Mouse (Mus musculus) cerebellum, adult 18-20 months (tissue): ENCODE measurements at regions not wholly inside any gene's neighbourhood (a gene's known extent, or its start where the extent isn't known, plus 50 kb on each side); places are given as distances from the start of the nearest gene placed in this dataset.

Experiments
- DNase-seq, 2 experiments: peaks; one replicate each; pipeline ENCODE4 v3.0.0; 2021

DNA sequence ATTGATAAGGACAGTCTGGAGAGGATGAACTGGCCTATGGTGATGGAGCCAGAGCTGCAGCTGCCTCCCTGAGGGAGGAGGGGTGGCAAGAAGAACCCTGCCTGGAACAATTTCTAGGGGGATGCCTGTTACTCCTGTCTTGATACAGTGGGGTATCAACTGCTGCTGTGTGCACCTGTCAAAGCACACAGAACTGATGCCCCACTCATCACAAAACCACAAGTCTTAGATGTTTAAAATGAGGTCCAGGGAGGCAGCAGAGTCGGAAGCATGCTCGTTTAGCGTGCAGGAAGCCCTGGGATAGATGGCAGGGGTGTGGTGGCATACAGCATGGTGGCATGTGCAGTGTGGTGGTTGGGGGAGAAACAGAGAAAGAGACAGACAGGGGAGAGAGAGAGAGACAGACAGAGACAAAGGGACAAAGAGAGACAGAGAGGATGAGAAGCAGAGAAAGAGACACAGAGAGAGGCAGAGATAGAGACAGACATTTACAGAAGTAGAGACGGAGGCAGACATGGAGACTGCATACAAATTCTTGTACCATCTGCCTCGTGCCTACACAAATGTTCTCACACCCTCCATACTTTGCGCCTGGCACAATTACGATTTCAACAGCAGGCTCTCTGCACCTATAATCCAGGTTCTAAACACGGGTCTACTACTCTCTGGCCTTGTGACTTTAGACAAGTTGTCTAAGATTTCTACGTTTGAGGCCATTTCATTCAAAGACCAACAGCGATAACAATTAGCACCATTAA, 242.6 kb downstream of the Cbln4 start:
- DNase-seq, result no peak

GRCm38 (mm10) chr2:171799351-171799750, 243.9 kb downstream of the Cbln4 start:
- DNase-seq, result no peak

DNA sequence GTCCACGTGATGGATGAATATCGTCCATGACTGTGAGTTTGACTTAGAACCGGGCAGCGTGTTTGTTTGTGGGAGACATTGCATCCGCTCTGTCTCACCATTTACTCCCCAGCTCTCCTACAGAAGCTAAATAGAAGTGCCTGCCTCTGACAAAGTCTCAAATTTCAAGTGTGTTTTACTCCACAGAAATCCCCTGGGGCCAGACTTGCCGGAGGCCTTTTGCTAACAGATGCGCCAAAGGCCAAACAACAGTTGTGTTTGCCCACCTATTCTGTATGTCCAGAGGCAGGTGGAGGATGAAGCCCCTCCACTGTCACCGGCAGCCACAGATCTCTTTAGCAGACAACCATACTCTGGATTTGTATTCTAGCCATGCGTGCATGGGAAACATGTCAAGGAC, 252.6 kb downstream of the Cbln4 start:
- DNase-seq, result no peak

DNA sequence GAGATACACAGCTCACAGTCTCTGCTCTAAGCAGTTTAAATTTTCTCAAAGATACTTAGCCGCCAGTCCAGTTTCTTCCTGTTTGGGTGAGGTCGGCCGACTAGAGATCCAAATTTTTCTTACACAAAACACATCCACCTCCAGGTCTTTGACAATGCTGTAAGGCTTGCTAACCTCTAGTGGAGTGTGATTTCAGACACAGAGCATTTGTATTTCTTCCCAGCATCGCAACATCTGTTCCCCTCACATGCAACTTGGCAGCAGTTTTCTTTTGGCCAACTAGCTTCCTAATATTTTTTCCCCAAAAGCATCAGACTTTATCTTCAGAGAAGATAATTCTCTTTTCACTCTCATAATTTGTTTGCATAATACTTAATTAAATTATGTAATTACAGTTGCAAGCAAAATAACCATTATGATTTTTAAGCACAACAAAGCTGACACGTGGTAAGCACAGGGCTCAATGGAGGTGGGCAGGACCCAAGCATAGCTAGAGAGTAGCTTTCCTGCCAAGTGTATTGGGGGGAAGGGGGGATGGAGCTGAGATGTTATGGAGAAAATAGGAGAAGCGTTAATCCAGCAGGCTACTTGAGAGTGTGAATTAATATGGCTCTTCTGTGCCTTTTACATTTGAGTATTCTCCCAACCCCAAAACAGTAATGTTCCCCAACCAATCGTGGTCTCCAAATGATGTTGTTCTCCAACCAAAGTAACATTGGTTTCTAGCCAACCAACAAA, 276.9 kb downstream of the Cbln4 start:
- DNase-seq, result no peak

GRCm38 (mm10) chr2:171765071-171765470, 278.2 kb downstream of the Cbln4 start:
- DNase-seq, result no peak

DNA sequence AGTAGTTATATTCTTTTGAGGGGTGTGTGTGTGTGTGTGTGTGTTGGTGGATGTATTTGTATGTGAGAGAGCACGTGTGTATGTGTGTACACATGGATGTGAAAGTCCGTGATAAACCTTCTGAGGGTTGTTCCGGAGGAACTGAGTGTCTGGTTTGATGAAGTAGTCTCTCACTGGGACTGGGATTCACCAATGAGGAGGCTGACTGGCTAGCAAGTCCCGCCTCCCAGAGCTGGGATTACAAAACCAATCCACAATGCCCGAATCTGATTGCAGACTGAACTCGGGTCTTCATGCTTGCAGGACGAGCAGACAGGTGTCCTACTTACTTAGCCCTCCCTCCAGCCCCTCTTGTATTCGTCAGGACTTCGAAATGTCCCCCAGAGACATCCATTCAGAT, 289.8 kb downstream of the Cbln4 start:
- no peak for DNase-seq

DNA sequence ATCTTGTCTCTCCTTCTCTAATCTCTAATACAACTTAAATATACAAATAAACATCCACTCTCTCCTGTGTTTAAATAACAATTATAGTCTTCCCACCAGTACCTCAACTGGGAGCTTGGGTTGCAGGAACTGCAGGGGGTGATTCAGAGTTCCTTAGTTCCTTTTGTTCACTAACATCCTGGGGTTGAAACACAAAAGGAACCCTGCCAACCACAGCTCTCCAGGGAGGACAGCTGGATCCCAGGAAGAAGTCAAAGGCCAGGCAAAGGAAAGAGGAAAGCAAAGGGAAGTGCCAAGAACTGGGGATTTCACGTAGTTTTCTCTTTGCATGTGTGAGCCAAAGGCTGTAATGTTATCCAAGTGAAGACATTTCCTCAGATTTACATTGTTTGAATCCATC, 296.1 kb downstream of the Cbln4 start:
- no peak for DNase-seq

GRCm38 (mm10) chr2:171743111-171743510, 300.2 kb downstream of the Cbln4 start:
- DNase-seq, result no peak

GRCm38 (mm10) chr2:171742706-171743105, 300.6 kb downstream of the Cbln4 start:
- DNase-seq, result no peak

- DNase-seq, result no peak
These were observed 305.5 kb downstream of the Cbln4 start for GRCm38 (mm10) chr2:171737761-171738160.

GRCm38 (mm10) chr2:171735061-171735490, 308.2 kb downstream of the Cbln4 start:
- no peak for DNase-seq

DNA sequence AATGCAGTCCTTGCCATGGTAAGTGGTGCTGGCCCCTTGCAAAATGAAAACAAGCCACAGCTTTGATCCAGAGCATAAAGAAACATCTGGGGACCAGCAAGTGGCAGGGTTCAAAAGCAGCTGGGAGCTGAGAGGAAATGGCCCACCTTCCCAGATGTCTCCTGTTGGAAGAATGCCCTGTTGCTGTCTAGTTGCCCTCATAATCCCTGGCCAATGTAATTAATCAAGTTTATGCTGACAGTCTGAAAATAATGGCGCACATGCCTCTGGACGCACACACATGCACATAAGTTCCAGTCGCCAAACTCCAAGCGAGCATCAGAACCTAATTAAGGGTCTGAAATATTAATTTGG, 308.7 kb downstream of the Cbln4 start:
- DNase-seq, result no peak

- no peak for DNase-seq
These were observed 309.2 kb downstream of the Cbln4 start for GRCm38 (mm10) chr2:171733965-171734633.

DNA sequence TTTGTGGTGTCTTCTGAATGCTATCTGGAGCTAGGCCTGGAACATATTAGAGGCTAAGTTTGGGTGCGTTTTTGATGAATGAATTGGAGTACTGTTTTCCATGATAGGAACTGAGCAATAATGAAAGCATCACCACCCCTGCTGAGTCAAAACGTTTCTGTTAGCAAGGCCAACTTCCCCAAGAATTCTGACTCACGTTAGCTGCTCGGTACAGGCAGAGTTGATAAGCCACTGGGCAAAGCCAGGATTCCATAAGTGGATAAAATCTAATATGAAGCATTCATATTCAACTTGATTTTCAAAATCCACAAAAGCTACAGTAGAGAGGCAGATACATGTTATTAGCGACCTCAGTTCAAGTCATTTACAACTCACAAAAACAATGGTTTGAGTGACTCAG, 324.0 kb downstream of the Cbln4 start:
- no peak for DNase-seq

GRCm38 (mm10) chr2:171718855-171719254, 324.4 kb downstream of the Cbln4 start:
- no peak for DNase-seq

GRCm38 (mm10) chr2:171712816-171713570, 330.3 kb downstream of the Cbln4 start:
- no peak for DNase-seq

DNA sequence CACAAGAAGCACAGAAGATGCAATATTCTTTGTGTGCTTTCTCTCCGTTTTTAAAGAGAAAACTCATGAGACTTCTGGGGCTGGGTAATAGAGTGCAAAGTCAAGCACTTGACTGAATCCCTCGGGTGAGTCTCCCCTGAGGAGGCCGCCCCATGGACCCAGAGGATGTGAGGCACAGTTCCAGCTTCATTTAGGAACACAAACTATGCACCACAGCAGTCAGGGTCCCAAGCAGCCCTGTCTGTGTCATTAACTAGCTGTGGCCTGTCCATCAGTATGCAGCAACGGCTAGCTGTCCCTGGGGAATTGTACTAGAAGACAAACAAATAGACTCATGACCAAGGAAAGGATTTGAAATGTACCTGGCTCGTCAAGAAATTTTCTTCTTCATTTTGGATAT, 349.7 kb downstream of the Cbln4 start:
- no peak for DNase-seq

DNA sequence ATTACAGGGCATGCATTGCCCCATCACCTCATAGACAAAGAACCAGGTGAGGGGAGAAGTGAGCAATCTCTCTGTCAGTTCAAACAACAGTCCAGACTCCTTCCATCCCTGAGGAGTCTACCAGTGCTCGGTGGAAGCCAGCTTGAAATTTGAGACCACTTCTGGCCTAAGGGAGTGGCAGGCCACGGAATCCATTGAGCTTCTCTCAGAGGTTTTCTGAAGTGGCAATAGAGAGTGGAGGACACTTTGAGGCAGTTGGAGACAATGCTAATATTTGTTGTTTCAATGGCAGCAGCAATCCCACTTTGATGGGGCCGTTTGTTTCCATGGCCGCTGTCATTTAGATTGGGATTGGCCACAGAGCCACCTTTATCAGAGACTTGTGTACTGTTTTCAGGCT, 352.5 kb downstream of the Cbln4 start:
- DNase-seq, result no peak

GRCm38 (mm10) chr2:171689102-171689501, 354.2 kb downstream of the Cbln4 start:
- no peak for DNase-seq

GRCm38 (mm10) chr2:171677998-171678397, 365.3 kb downstream of the Cbln4 start:
- no peak for DNase-seq

GRCm38 (mm10) chr2:171677128-171677527, 366.1 kb downstream of the Cbln4 start:
- DNase-seq, result no peak

- DNase-seq, result no peak
These were observed 367.2 kb downstream of the Cbln4 start for GRCm38 (mm10) chr2:171676083-171676482.

DNA sequence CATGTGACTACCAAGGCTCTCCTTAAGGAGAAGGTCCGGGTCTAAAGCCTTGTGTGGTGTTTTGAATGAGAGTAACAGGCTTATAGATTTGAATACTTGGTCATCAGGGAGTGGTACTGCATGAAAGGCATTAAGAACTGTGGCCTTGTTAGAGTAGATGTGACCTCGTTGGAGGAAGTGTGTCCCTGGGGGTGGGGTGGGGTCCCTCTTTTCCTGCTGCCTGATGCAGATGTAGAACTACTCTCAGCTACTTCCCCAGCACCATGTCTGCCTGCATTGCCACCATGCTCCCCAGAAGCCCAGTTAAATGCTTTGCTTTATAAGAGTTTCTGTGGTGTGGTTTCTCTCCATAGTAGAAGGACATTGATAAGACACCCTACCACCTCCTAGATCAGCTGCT, 367.9 kb downstream of the Cbln4 start:
- no peak for DNase-seq
